Mouse (Mus musculus) CD4-positive helper T cell, adult 2 months (primary cell): ENCODE measurements around the gene Sytl3.
"Not testable (repeated sequence)": the region's sequence is repeated elsewhere in the genome, so short reads cannot be mapped to it uniquely, and the experiment has no call there.

ENCODE experiments used
- DNase-seq: peaks from one replicate; pipeline ENCODE4 v3.0.0-alpha.2; 2012; ENCODE audit warnings: low read depth, missing footprints, low spot score

Gene Sytl3

DNA sequence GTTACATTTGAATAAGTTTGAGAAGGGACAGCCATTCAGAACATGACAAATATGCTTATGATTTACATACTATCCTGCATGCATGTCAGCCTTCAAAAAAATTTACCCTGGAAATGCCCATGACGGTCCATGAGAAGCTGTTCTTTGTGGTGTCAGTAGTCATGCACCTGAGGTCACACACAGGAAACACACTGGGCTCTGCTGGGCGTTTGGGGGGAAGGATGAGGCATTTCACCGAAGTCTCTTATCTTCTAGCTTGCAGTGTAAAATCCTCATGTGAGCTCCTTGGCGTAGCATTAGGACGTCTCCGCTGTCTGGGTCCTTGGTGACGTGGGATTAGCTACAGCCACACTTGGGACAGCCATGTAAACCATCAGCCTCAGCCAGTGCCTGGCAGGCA, at the start of gene Sytl3:
Sytl3 (plus strand) TSS at position 293 of the 400 bp plus-strand sequence.
- DNase-seq: not testable (repeated sequence)

DNA sequence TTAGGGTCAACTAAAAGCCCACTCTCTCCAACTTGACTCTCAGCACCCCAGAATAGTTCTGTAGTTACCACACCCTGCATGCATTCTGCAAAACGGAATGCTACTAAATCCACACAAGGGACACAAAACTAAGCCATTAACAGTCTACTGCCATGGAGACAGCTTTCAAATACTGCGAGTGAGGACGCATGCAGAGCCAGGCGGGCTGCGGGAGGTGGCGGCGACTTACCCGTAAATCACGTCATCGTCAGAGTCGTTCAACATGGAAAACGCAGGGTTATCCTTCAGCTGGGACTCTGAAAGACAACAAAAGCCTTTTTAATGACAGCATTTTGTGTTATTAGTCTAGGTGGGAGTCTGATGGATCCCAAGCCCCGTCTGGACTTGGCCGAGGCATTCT, 45.4 kb upstream of the Sytl3 start:
- DNase-seq: not testable (repeated sequence)

DNA sequence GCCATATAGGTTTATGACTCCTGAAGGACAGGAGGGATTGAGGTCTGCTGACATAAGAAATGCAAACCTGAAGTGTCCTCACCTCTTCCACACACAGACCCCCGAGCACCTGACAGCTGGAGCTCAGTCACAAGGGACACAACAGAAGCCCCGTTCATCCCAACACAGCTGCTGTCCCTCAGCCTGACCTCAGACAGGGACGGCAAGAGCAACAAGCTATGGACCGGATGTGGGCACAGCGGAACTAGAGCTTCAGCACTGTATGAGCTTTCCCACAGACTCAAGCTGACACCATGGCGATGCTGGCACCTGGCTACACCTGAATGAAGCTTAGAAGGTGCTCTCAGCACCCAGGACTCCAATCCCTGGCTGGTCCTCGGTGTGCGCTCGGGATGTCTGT, 44.6 kb upstream of the Sytl3 start:
- DNase-seq: not testable (repeated sequence)

DNA sequence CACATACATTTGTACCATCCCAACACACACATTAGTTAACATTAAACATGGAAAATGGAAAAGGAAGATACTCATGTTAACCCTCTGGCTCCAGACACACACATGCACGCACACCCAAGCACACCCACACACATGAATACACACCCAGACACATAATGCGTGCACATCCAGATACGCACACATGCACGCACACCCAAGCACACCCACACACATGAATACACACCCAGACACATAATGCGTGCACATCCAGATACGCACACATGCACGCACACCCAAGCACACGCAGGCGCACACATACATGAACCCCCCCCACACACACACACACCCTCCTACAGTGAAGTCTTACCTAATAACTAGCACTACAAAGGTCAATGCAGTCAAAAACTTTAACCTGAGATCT, 42.2 kb upstream of the Sytl3 start:
- not testable (repeated sequence) for DNase-seq

DNA sequence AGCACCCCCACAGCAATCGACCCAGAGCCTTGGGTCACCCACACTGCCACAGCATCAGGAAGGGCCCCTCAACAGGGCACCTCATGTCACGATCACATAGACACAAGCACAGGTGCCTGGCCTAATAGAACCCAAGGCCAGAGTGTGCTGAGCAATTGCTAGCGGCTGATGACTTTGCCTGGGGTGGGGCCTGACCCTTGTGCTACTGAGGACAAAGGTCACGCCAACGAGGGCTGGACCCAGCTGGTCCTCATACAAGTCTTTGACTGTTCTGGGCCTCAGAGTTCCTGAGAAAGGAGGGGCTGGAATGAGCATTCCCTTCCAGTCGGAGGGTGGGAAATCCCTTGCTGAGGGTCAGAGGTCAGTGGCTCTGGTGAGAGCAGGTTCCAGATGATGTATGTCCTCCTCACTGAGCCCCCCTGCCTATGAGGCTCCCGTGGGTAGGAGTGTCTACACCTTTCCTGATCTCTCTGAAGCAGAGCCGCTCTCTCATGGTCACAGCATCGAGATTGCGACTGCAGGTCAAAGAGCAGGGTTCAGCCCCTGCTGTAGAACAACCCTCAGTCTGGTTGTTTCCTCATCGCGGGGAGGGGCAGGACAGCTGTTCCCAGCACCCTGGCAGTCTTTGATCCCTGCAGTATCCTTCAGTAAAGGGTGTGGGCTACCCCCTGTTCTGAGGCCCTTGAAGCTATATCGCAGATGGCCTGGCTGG, 41.0 kb upstream of the Sytl3 start:
- DNase-seq: not testable (repeated sequence)

DNA sequence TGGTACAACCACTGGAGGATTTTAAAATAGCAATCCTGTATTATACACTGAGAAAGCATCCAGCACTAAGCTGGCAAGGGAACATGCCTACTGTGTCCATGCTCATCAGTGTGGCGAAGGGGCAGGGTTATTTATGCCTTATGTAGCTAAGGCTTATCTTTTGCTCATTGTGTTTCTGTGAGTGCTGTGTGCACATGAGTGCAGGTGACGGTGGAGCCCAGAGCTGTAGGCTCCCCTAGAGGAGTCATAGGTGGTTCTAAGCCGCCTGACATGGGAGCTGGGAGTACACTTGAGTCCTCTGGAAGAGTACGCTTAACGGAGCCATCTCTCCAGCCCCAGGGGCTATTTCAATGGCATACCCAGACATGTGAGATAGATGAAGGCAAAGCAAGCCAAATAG, 39.6 kb upstream of the Sytl3 start:
- DNase-seq: not testable (repeated sequence)

DNA sequence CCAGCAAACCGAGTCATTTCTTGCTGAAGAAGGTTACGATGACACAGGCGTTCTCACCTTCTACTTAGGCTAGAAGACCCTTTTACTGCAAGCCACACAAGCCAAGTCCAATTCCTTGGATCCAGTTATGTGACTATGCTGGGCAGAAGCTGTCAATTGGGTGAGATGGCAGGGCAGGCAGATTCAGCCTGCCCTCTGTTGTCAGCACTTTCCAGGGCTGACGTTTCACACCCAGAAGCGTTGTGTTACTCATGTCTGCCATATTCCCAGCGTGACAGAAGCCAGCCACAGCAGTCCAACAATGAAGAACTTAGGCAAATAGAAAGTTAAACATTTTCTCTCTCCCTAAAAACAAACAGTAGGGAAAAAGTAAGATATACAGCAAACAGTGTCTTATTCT, 38.9 kb upstream of the Sytl3 start:
- DNase-seq: not testable (repeated sequence)

DNA sequence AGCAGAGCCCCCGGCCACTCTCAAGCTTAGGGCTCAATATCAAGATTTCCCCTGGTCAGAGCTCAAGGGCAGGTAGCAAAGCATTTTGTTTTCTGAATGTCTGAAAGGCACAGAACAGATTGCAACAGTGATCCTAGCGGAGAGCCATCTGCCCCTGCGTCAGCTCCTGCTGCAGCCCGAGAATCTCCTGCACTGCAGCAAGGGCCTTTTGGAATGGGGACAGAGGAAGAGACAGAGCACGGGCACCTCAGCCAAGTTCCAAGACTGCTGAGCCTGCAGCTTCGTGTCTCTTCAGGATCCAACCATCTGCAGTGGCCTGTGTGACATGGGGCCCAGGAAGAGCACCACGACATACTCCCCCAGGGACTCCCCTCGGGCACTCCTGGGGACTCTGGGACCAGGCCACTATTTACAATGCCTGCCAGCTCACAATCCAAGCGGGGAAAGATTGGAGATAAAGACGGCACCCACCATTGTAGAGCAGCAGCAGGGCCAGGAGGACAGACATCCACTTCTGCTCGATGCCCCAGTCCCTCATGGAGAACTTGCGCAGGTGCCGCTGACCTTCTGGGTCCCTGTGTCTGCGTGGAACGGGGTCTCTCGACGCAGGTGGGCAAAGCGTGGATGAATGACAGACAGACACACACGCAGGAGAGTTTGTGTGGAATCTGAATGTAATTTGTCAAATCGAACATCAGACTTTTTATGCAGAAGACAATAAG, 38.0 kb upstream of the Sytl3 start:
- DNase-seq: not testable (repeated sequence)

DNA sequence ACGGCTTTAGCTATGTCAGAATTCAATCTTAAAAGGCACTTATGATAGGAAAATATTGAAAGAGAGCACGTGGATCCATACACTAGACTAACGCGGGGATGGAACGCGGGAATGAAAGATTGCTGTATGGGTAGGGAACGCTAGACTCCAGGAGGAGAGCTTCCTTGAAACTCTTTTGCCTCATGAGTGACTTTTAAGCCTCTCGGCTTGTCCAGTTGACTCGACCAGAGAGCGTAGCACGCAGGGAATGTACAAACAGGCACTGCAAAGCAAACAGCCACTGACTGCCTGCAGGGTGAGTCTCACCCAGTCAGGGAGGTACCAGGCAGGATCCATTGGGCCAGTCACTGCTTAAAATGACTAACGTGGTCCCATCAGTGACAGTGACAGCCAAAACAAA, 36.9 kb upstream of the Sytl3 start:
- not testable (repeated sequence) for DNase-seq

DNA sequence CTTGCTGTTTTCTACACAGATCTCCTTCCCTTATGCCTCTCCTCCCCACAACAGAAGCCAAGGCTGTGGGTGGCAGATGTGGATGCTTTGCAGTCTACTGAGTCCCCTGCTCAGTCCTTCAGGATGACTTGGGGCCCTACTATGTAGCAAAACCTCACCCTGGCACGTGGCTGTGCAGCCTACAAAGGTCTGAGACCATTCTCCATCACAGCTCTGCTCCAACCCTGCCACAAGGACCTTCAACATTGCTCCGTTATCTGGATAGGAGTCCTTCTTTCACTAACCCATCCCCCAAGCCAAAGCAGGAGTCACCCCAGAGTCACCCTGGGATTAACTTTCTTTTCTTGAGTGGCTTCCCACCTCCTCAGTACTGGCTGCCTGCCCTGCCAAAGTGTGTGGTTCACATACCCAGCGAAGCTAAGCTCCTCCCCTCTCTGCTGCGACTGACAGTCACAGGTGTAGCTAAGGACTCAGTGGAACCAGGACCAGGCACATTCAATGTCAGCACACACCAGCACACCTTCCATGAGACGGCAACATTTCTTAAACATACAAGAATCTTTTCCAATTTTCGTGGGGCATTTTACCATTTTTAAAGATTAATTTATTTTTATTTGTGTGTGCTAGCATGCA, 33.9 kb upstream of the Sytl3 start:
- not testable (repeated sequence) for DNase-seq

DNA sequence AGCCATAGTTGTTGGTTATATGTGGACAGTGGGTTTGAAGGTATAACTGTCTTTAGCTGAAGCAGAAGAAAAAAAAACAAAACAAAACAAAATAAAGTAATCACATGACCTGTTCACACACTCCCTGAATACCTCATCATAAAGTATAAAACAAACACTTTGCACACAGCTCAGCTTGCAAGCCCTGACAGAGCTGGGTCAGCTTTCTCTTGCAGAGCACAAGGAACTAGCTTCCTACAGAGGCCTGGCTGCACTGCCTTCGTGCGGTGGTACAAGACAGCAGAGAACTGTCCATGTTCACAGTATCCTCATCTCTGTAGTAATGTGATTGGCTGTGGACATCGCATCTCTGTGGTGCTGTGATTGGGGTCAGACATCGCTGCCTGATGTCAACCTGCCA, 28.5 kb upstream of the Sytl3 start:
- not testable (repeated sequence) for DNase-seq

DNA sequence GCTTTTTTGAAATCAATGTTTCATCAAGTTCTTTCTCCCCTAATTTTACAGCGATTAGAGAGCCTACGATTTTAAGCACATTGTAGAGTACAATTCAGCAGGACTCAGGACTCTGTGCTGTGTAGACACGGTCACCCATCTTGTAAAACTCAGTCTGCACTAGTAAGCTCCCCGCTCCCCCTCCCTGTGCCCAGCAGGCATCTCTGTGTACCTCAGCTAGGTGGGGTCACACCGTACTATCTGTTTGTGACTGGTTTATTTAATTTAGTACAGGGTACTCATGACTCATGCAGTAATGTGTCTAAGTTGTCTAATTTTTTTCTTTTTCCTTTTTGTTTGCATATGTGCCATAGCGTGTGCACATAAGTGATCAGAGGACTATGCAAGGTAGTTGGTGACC, 26.0 kb upstream of the Sytl3 start:
- not testable (repeated sequence) for DNase-seq

DNA sequence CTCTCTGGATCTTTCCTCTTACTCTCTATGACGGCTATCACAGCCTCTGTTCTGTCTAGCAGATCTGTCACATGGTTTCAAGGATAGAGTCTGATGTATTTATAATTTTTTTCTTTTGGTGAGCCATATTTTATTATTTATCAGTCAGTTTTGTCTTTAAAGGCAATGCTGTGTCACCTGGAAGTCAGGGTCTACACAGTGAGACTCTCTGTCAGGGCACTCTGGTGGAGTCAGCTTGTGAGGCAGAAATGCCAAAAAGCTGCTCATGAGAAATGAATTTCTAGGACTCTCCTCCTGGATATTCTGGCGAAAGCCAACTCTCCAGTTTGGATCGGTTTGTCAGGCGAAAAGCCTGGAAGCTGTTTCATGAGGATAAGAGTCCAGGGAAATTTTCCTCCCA, 23.1 kb upstream of the Sytl3 start:
- DNase-seq: not testable (repeated sequence)

DNA sequence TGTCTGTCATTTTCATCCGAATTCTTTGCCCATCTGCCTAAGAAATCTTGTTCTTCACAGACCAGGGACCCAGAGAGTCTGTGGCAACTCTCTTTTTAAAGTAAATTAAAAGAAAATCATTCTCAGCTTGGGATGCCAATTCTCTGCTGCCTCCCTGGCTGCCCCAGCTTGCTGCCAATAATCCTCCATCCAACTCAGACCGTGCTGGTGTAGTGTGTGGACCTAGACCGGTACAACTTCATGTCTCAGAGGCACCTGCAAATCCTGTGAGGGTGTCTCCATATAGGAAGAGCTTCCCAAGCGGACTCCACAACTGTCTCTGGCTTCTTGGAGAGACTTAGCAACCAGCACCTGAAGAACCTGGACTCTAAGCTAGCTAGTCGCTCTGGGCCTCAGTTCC, 22.0 kb upstream of the Sytl3 start:
- DNase-seq: no peak

DNA sequence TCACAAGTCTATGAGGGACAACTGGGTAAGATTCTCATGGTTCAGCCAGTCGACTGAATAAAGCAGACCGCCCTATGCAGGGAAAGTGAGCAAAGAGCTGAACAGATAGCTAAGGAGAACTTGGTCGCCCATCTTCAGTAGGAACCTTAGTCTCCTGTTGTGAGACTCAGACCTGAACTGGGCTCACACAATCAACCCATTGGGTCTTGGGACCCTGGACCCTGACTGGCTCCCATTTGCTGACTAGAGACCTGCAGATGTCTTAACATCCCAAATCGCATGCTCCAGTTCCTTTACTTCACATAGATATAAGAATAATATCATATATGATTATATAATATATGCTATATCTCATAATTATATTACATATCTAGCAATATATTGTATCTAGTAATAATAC, 21.5 kb upstream of the Sytl3 start:
- DNase-seq: not testable (repeated sequence)

DNA sequence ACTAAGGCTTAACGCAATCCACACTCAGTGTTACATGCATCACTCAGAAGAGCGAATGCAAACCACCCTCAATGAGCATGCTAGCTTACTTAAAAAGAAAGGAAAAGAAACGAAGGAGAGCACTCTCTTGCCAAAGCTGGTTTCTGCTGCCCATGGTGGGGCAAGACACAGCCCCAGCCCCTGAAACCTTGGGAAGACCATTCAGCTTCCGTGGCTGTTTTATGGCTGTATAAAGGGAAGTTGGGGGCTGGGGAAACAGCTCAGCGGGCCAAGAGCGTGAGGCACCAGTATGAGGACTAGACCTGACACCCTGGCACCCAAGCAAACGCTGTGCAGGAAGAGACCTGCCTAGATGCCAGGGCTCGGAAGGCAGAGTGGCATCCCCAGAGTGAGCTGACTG, 20.4 kb upstream of the Sytl3 start:
- DNase-seq: not testable (repeated sequence)

DNA sequence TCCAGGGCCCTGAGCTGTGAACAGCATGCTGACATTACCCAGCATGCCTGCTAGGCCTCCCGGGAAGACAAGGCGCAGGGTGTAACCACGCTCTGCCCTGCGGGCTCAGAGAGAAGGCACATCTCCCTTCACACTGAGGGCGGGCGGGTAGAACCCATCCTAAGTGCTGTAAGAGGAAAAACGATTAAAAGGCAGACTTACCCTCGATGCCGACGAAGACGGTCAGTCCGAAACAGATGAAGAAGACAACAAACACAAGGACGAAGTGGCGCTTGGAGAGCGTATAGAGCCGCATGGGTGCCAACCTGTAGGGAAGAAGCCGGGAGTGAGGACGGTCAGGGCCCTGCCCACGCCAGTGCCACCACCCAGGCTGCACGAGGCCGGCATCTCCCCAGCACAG, 19.4 kb upstream of the Sytl3 start:
- not testable (repeated sequence) for DNase-seq

DNA sequence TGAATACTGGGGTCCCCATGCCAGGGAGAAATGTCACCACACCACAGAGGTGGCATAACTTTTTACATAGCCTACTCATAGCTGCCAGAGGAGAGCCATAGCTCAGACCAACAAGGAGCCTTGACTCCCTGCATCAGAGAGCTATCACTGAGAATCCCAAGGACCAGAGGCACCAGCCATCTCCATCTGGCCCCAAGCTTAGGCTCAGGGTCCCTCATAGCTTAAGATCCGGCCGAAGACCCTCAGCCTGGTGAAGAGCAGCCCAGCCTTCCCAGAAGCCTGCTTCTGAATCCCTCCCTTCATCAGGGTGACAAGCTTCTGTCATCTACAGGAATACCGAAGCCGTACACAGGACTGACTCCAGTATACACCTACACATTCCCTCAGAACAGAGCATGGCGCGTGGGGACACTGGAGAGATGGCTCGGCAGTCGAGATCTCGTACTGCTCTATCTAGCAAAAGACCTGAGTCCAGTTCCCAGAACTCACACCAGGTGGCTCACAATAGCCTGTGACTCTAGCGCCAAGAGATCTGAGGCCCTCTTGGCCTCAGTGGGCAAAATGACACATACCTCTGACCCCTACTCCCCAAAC, 18.8 kb upstream of the Sytl3 start:
- not testable (repeated sequence) for DNase-seq

DNA sequence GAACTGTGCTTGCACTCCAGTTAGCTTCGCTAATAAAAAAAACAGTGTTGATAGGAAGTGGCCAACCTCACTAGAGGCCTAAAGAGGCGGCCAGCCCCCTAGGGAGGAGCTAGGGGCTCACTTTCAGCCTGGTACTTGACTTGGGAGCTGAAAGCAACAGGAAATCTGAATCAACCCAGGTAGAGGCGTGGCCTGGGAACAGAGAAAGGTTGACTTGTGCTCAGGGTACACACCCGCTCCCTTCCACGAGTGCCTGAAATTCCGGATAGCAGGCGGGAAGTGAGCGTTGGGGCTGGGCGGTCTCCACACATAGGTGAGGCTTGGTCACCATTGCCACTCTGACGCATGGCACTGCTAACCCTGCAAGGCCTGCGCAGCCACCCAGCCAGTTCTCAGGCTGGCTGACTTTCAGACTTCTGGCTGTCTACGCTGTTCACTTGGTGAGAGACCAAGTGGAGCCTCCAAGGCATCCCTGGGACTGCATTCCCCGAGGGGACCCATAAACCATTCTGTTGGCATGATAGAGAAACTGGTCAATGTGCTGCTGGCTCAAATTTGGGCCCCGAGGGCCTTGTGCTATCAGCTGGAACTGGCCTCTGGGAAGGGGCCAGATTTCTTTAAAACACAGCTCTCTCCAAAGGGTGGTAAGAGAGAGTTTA, 18.0 kb upstream of the Sytl3 start:
- DNase-seq: not testable (repeated sequence)

DNA sequence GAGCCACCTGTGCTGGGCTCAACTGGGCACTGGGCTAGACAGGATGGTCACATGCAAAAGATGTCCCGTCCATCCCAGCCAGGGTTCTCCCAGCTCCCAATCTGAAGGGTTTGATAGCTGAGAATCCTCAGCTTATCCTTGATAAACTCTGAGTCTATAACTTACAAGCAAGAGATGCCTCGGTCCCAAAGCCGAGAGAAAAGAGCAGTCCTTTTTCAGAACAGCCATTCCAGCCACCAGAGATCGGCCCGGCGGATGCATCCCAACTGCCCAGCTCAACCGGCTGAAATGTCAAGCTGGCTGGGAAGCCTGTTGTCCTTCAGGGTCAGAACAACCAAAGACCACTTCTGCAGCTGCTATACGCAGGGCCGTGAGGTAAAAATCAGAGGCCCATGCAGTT, 14.7 kb upstream of the Sytl3 start:
- DNase-seq: not testable (repeated sequence)

DNA sequence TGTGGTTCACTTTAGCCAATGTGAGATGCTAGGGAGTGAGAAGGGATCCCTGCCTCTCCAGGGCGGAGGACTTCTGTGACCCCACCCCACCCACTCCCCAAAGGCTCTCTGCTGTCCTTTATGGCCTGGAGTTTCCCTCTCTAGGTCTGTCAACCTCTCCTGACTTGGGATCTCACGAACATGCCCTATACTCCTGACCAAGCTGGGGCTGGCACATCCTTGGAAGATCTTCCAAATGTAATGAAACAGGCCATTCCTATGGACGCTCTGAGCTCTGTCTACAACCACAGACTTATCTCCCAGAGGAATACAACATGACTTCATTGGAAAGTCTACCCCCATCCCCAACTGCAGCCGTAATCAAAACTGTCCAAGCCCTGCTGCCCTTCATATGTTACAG, 14.2 kb upstream of the Sytl3 start:
- not testable (repeated sequence) for DNase-seq

DNA sequence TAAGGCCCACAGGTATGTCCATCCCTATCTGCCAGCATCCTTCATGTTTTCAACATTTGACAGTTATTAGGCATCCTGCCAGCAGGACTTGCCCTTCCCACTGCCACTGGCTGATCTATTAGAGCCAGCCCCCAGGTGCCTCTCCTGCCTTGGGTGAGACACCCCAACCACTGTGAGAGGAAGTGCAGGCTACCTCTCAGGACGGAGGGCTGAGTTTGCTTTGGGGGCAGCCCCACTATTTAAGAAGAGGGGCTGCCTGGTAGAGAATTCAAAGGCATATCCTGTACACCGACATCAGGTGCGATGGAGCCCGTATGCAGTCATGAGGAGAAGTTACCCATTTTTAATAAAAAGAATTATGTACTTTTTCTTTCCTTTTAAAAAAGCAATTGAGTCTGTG, 13.2 kb upstream of the Sytl3 start:
- not testable (repeated sequence) for DNase-seq
